Mouse (Mus musculus) liver, adult 2 months (tissue): ENCODE results near the gene Atp8a2.

Experiments used
- CTCF ChIP-seq: fragments of 200-500 bp; IDR thresholded peaks from 2 replicates; pipeline ENCODE4 v1.5.1; 2011; ENCODE audit warnings: low read depth, low read length, control low read depth
- POLR2A ChIP-seq: fragments of 200-500 bp; IDR thresholded peaks from 2 replicates; pipeline ENCODE4 v1.6.1; 2011; ENCODE audit warnings: low read length, control low read depth; ENCODE audit not compliant: insufficient read depth; ENCODE audit errors: extremely low read depth

- TF ChIP-seq CTCF = no peak
- TF ChIP-seq POLR2A = no peak
These were observed 397.5 kb downstream of the Atp8a2 start for GRCm38 (mm10) chr14:59799511-59799910.
